Mouse (Mus musculus) adrenal gland, postnatal 4 days (tissue): ENCODE results near the gene Itga5. TPM values are rescaled to one million over a fixed set of nuclear protein-coding genes. Genes with fewer than 3 reads are reported as not detected.

ENCODE experiments used
- DNase-seq, 2 experiments: peaks; one replicate each; pipeline ENCODE4 v3.0.0; 2021 to 2022; ENCODE audit warnings: low spot score in 2 of 2, mixed read lengths in 2 of 2
- microRNA-seq: library from miRNA; unstranded; fragments of <30 nt; microRNA quantifications from one replicate; pipeline ENCODE4 v1.2.0, GENCODE M21; 2021
- total RNA-seq, 2 experiments: library from RNA; stranded (reverse); gene quantifications; 2 replicates each; pipeline ENCODE4 v1.2.3; 2021

Gene Itga5
- total RNA-seq, 2 experiments from 2014 or later: 47.2 to 52.5 TPM

GRCm38 (mm10) chr15:103295851-103296250 lies 70.7 kb downstream of the Itga5 start:
- no peak for DNase-seq

GRCm38 (mm10) chr15:103294649-103295048 lies 71.9 kb downstream of the Itga5 start:
- DNase-seq: no peak

Small RNAs within 50 kb of the gene (microRNA-seq; reads per million reads assigned to microRNA genes)
- not detected for gene Mir6963

Other genes with a start within 250 kb of the Itga5 start
- gene Smug1, start 199.7 kb downstream of the Itga5 start, total RNA-seq: 10 to 100 TPM; 17.7 to 19.0 TPM
- gene Cbx5, start 126.9 kb downstream of the Itga5 start, total RNA-seq: 100 to 1,000 TPM; 111 to 127 TPM
- gene Hnrnpa1, start 126.3 kb downstream of the Itga5 start, total RNA-seq: 100 to 1,000 TPM; 404 to 457 TPM
- 1 to 10 TPM; 5.8 to 8.9 TPM for gene Nfe2, start 108.4 kb downstream of the Itga5 start, total RNA-seq
- gene Copz1, start 94.0 kb downstream of the Itga5 start, total RNA-seq: 100 to 1,000 TPM; 132 to 140 TPM
- gene Gpr84, start 56.2 kb downstream of the Itga5 start, total RNA-seq: not detected
- 10 to 100 TPM; 22.5 to 29.7 TPM for gene Zfp385a, start 26.7 kb downstream of the Itga5 start, total RNA-seq
- not detected for gene Gtsf1, start 63.7 kb upstream of the Itga5 start, total RNA-seq
- not detected for gene Gtsf2, start 81.7 kb upstream of the Itga5 start, total RNA-seq
- 1 to 10 TPM; 4.6 to 6.1 TPM for gene Nckap1l, start 87.0 kb upstream of the Itga5 start, total RNA-seq
- gene Pde1b, start 136.3 kb upstream of the Itga5 start, total RNA-seq: 1 to 10 TPM; 5.1 to 5.6 TPM
- gene Ppp1r1a, start 171.2 kb upstream of the Itga5 start, total RNA-seq: 10 to 100 TPM; 12.8 to 13.8 TPM
- gene Glycam1, start 198.3 kb upstream of the Itga5 start, total RNA-seq: not detected